Mouse (Mus musculus): ENCODE measurements around the gene Msh5.

GRCm38 (mm10) chr17:35048149-35048931 lies 1.8 kb upstream of the Msh5 start:
- TF ChIP-seq CTCF (IDR thresholded peaks at IDR 0.05; ENCODE audit: low read depth) (no peak), EP300 (optimal IDR thresholded peaks at IDR 0.05) (no peak)

Measured in stomach, postnatal 0 days (tissue).